Mouse (Mus musculus) testis, postnatal 10 days (tissue): ENCODE measurements at regions not wholly inside any gene's neighbourhood (a gene's known extent, or its start where the extent isn't known, plus 50 kb on each side); places are given as distances from the start of the nearest gene placed in this dataset.

ENCODE experiments used
- DNase-seq: peaks from one replicate; pipeline ENCODE4 v3.0.0; 2021; ENCODE audit warnings: low spot score

DNA sequence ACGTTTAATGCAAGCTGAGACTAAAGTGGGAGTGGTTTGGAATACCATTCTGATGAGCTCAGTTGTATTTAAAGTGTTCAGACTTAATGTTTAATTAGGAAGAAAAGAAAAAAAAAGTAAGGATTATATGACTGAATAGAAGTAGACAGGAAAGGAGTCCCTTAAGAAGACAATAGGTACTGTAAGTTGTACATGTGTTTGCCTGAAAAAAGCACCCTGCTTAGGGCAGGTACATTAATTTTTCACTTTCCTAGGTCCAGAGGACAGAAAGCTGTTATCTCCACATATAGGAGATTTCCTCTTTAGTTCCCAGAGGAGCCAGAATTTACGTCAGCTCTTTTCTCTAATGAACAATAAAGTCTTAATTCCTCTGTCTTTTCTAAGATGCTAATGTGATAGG lies 58.5 kb downstream of the Olfr987 start:
- DNase-seq = no peak

DNA sequence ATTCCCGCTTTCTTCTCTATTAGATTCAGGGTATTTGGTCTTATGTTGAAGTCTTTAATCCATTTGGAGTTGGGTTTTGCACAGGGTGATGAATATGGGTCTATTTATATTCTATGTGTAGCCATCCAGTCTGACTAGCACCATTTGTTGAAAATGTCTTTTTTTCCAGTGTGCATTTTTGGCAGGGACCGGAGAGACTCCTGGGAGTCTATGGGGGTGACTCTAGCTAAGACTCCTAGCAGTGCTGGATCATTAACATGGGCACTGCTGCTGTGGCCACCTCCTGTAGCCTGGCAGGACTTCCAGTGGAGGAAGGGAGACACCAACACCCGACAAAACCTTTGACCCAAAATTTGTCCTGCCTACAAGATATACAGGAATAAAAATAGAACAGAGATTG lies 61.0 kb downstream of the Olfr987 start:
- DNase-seq = no peak

DNA sequence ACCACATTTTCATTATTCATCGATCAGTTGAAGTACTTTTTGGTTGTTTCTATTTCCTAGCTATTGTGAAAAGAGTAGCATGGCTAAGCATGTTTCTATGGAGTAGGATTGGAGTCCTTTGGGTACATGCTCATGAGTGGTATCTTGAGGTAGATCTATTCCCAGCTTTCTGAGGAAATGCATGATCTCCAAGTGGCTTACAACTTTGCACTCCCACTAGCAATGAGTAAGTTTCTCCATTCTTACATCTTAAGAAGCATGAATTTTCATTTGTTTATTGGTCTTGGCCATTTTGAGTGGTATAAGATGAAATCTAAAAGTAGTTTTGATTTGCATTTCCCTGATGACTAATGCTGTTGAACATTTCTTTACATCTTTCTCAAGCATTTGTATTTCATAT lies 61.7 kb downstream of the Olfr987 start:
- no peak for DNase-seq

DNA sequence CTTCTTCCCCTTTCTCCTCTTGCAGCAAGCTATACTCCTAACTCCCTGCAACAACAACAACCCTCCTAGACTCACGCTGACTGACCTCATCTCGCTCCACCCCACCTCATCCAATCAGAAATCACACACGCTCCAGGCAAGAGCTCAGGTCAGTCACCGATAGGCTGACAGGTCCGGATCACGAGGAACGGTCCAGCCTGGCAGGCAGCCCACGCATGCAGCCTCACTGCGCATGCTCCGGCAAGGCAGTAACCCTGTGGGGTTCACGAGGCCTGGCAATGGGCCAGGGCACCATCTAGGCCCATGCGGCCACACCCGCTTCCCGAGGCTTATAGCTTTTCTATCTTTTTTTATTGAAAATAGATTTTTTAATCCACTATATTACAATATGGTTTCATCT lies 69.8 kb upstream of the Lrrc55 start:
- DNase-seq = peak; percentile 57

DNA sequence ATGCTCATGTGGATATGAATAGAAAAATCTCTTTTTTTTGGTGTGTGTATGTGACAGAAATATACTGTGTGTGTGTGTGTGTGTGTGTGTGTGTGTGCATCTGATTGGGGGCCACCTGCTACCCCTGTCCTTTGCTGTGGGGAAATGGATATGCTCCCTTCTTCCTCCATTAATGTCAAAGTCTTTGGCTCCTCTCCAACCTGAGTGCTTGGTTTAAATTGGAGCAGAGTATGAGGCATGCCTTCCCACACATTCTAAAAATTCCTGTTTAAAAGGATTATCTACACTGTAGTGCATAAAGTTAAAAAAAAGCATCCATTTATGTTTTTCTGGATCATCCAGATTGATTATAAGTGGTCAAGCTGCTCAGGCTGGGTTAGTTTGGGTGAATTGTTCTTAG lies 68.7 kb upstream of the Lrrc55 start:
- DNase-seq = no peak

DNA sequence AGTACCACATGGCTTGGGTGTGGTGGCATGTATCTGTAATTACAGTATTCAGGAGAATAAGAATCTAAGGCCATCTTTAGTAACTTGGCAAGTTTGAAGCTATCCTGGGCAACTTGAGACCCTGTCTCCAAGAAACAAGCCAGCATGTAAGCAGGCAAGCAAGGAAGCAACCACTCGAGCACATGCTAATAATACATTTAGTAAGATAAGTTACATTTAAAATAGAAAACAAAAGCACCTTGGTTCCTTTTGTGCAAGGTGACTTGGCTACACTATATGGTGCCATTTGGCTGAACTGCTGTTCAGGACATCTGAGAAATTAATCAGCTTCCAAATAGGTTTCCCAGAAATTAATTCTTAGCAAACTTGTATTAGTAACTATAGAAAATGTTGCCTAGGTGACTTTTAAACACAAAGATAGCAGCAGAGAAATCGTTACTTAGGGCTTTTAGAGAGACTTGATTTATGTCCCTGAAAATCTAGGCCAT lies 68.1 kb upstream of the Lrrc55 start:
- no peak for DNase-seq

DNA sequence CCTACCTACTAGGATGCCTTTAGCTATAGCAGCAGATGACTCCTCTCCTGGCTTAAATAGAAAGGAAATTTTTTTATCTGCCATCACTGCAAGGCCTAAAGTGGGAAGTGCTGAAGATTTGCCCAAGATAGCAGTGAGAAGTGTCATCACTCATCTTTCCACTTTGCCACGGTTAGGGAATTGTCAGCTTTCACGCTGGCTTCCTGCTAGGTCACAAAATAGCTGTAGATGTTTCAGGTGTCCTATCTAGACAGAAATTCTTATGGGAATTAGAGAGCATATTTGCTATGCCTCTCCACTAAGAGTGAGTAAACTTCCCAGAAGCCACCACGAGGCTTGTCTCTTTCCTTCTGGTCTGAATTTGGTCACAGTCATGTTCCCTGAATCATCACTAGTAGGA lies 60.4 kb upstream of the Lrrc55 start:
- DNase-seq = no peak

DNA sequence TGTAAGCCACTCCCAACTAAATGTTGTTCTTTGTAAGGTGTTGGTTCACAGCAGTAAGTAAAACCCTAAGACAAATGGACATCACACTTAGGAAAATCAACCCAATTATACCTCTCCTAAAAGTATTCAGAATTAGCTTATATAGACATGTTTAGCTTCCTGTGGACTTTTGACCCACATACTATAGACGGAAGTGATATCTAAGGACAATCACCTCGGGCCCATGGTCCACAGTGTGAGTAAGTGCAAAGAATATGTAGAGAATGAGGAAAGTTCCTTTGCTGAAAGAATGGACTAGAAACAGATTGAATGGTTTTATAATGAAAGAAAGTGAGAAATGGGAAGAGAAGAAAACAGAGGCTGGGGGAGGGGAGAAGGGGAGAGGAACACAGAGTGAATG lies 58.6 kb upstream of the Lrrc55 start:
- no peak for DNase-seq

DNA sequence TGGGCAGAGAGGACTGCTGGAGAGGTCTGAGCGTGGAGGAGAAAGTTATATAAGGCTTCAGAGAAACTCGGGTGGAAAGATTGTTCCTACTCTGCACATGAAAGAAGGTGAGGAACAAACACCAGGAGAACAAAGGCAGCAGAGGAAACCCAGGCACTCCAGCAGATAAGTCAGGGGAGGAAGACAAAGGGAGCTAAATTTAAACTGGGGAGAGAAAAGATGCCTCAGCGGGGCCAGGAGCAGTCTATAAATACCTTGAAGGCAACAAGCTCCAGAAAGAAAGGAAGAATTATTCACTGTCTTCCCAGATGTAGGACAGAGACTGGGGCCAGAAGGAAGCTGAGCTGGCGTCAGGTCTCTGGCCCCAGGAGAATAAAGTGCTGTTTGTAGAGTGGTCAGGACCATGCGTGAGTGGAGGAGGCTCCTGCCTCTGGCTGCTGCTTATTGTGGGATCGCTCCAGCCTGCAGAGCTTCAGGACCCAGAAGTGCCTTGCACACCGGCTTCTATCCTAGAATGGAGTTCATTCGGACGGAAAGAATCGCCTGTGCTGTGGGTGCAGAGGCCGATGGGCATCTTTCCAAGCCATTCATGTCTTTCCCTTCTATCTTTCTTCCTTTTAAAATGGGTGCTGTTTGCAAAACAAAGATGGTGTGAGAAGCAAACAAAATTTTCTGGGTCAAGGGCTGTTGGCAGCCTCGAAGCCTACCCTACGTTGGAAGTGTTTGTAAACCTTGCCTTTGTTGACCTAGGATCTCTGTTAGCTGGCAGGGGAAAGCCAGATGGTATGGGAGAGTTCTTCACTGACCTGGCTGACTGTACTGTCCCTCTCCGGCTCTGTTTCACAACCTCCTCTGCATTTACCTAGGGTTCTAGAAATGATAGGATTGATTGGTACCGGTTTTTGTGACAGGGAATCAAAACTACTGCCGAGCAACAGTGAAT lies 55.6 kb upstream of the Lrrc55 start:
- no peak for DNase-seq

DNA sequence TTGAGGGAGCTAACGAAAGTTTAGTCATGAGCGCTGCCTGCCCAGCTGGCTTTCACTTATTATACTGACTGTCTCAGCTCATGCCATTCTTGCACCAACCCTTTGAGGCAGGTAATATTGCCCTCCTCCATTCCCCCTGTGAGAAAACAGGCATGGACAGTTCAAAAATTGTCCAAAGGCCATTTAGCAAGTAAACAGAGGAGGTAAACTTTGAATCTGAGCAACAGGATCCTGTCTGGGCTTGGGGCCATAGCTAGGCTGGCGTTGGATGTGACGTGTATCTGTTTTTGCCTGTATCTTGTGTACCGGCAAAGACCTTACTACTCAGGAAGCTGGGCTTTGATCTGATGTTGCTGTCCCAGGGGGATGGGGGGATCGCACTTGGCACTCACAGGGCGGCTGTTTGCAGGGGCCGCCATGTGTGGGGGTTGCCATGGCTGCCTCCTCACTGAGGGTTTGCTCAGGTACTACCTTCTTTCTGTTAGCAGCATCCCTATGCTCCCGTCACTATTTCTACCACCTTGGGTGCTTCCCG lies 53.1 kb upstream of the Lrrc55 start:
- DNase-seq = no peak
